Mouse (Mus musculus) liver, postnatal 0 days (tissue): ENCODE measurements around the gene Nolc1.

ENCODE experiments used
- CTCF ChIP-seq: sonication (generic); IDR thresholded peaks from 2 replicates; pipeline ENCODE4 v1.5.1; 2016; ENCODE audit warnings: antibody characterized with exemption, low read depth
- EP300 ChIP-seq: IDR thresholded peaks from 2 replicates; pipeline ENCODE4 v1.6.1; 2016; ENCODE audit warnings: antibody characterized with exemption, low read depth, mild to moderate bottlenecking

GRCm38 (mm10) chr19:46126301-46126700 is 50.6 kb downstream of the Nolc1 start:
- TF ChIP-seq CTCF, result no peak
- TF ChIP-seq EP300, result no peak
